Mouse (Mus musculus) hindbrain, embryonic 11.5 days (tissue): ENCODE data around the gene Ttc7. TPM values are rescaled to one million over a fixed set of nuclear protein-coding genes. Genes with fewer than 3 reads are reported as not detected.
A peak's percentile ranks its signal among the peaks of the same experiment; 100 is the strongest.

Experiments
- ATAC-seq: fragments of 200-750 bp; cut with Nextera tagmentation; 2 replicates; pipeline ENCODE4 v1.8.0; 2017; ENCODE audit warnings: mild to moderate bottlenecking, moderate TSS enrichment, moderate library complexity; ENCODE audit not compliant: low FRiP score
- DNase-seq: peaks from one replicate; pipeline ENCODE4 v3.0.0-alpha.2; 2015; ENCODE audit warnings: low spot score
- H3K27ac ChIP-seq: fragments of 300-500 bp; sonication (generic); 2 replicates; pipeline ENCODE4 v1.5.1; 2014; ENCODE audit warnings: mild to moderate bottlenecking, low read depth, low read length
- H3K27me3 ChIP-seq: fragments of 300-500 bp; sonication (generic); 2 replicates; pipeline ENCODE4 v1.6.1; 2014; ENCODE audit warnings: mild to moderate bottlenecking, low read length, moderate library complexity, mixed read lengths; ENCODE audit not compliant: control insufficient read depth, insufficient read depth
- H3K36me3 ChIP-seq: fragments of 300-500 bp; sonication (generic); 2 replicates; pipeline ENCODE4 v1.6.1; 2014; ENCODE audit warnings: mild to moderate bottlenecking, low read length, moderate library complexity, mixed read lengths; ENCODE audit not compliant: control insufficient read depth, insufficient read depth
- H3K4me1 ChIP-seq: fragments of 300-500 bp; sonication (generic); replicated peaks from 2 replicates; pipeline ENCODE4 v1.6.1; 2014; ENCODE audit warnings: low read length, mixed read lengths; ENCODE audit not compliant: control insufficient read depth, insufficient read depth
- H3K4me2 ChIP-seq: fragments of 300-500 bp; sonication (generic); replicated peaks from 2 replicates; pipeline ENCODE4 v1.6.1; 2014; ENCODE audit warnings: mild to moderate bottlenecking, low read depth, low read length
- H3K4me3 ChIP-seq: fragments of 300-500 bp; sonication (generic); 2 replicates; pipeline ENCODE4 v1.5.1; 2014; ENCODE audit warnings: low read depth, low read length
- H3K9ac ChIP-seq: fragments of 300-500 bp; sonication (generic); 2 replicates; pipeline ENCODE4 v1.6.1; 2014; ENCODE audit warnings: low read depth, low read length
- H3K9me3 ChIP-seq: fragments of 300-500 bp; sonication (generic); 2 replicates; pipeline ENCODE4 v1.6.1; 2016; ENCODE audit warnings: low read length; ENCODE audit not compliant: control insufficient read depth
- WGBS: fragments of 180-500 bp; shearing (Covaris S2); extraction: QIAGEN DNeasy Blood & Tissue Kit; methylation state at CpG from one replicate; pipeline ENCODE4 v1.1.7; 2014; 5-methylcytosine and 5-hydroxymethylcytosine counted together
- polyA plus RNA-seq: library from polyadenylated mRNA; unstranded; fragments of >200 nt; fragmentation: Nextera tagmentation; extraction: Ambion mirVana; gene quantifications from 2 replicates; pipeline ENCODE4 v1.2.1, GENCODE M21; 2014

Gene Ttc7
- polyA plus RNA-seq, 1 experiment from 2014 or later = 2.7 TPM

GRCm38 (mm10) chr17:87379821-87380220 lies 97.1 kb downstream of the Ttc7 start:
- Histone ChIP-seq H3K36me3 (no peaks in the 10 kb centered on the region), H3K4me1 (peaks cover 15% of the 10 kb centered on the region), H3K27ac (0 out of 2 replicates have a peak overlapping the region, but pooled peaks have one; percentile 1), H3K9me3 (no peaks in the 10 kb centered on the region), H3K27me3 (no peaks in the 10 kb centered on the region), H3K4me3 (no peak overlapping the region), H3K9ac (no peak overlapping the region), H3K4me2 (no peak overlapping the region)
- ATAC-seq = no peak
- DNase-seq = no peak
- WGBS = 53% methylated on average over 10 of the region's 10 CpGs

GRCm38 (mm10) chr17:87380681-87381080 lies 98.0 kb downstream of the Ttc7 start:
- DNase-seq (no peak), ATAC-seq (no peak)
- Histone ChIP-seq H3K4me1 (peaks cover 15% of the 10 kb centered on the region), H3K9me3 (no peaks in the 10 kb centered on the region), H3K4me2 (no peak overlapping the region), H3K27me3 (no peaks in the 10 kb centered on the region), H3K4me3 (no peak overlapping the region), H3K36me3 (no peaks in the 10 kb centered on the region), H3K27ac (no peak overlapping the region), H3K9ac (no peak overlapping the region)
- 81% methylated on average over 9 of the region's 9 CpGs for WGBS

- Histone ChIP-seq H3K27ac (no peak overlapping the region), H3K4me2 (no peak overlapping the region), H3K9ac (no peak overlapping the region), H3K4me1 (no peaks in the 10 kb centered on the region), H3K9me3 (no peaks in the 10 kb centered on the region), H3K4me3 (no peak overlapping the region), H3K27me3 (no peaks in the 10 kb centered on the region), H3K36me3 (no peaks in the 10 kb centered on the region)
- 71% methylated on average over 3 of the region's 3 CpGs for WGBS
- no peak for ATAC-seq
- DNase-seq = no peak
These were observed 103.1 kb downstream of the Ttc7 start for GRCm38 (mm10) chr17:87385835-87386234.

GRCm38 (mm10) chr17:87387068-87387467 lies 104.4 kb downstream of the Ttc7 start:
- no peak overlapping the region for H3K9ac ChIP-seq
- no peak overlapping the region for H3K27ac ChIP-seq
- H3K4me1 ChIP-seq = no peaks in the 10 kb centered on the region
- no peak for DNase-seq
- H3K9me3 ChIP-seq = no peaks in the 10 kb centered on the region
- ATAC-seq = no peak
- H3K4me3 ChIP-seq = no peak overlapping the region
- whole genome bisulfite sequencing = 38% methylated on average over 5 of the region's 5 CpGs
- no peaks in the 10 kb centered on the region for H3K36me3 ChIP-seq
- no peak overlapping the region for H3K4me2 ChIP-seq
- no peaks in the 10 kb centered on the region for H3K27me3 ChIP-seq

- Histone ChIP-seq H3K9me3 (no peaks in the 10 kb centered on the region), H3K4me2 (no peak overlapping the region), H3K4me1 (no peaks in the 10 kb centered on the region), H3K9ac (no peak overlapping the region), H3K4me3 (no peak overlapping the region), H3K27me3 (no peaks in the 10 kb centered on the region), H3K27ac (no peak overlapping the region), H3K36me3 (no peaks in the 10 kb centered on the region)
- ATAC-seq = no peak
- DNase-seq = no peak
- 82% methylated on average over 7 of the region's 7 CpGs for WGBS
These were observed 108.6 kb downstream of the Ttc7 start for GRCm38 (mm10) chr17:87391242-87391641.

GRCm38 (mm10) chr17:87397088-87397487 lies 114.4 kb downstream of the Ttc7 start:
- DNase-seq (no peak), ATAC-seq (no peak)
- H3K4me2 ChIP-seq = no peak overlapping the region
- no peaks in the 10 kb centered on the region for H3K4me1 ChIP-seq
- H3K9ac ChIP-seq = no peak overlapping the region
- no peaks in the 10 kb centered on the region for H3K9me3 ChIP-seq
- no peaks in the 10 kb centered on the region for H3K27me3 ChIP-seq
- H3K36me3 ChIP-seq = no peaks in the 10 kb centered on the region
- no peak overlapping the region for H3K4me3 ChIP-seq
- H3K27ac ChIP-seq = no peak overlapping the region
- WGBS = 64% methylated on average over 11 of the region's 11 CpGs

GRCm38 (mm10) chr17:87402444-87402843 lies 119.8 kb downstream of the Ttc7 start:
- H3K4me1 ChIP-seq = no peaks in the 10 kb centered on the region
- no peak overlapping the region for H3K27ac ChIP-seq
- WGBS = 90% methylated on average over 11 of the region's 11 CpGs
- no peaks in the 10 kb centered on the region for H3K27me3 ChIP-seq
- no peak overlapping the region for H3K4me3 ChIP-seq
- H3K36me3 ChIP-seq = no peaks in the 10 kb centered on the region
- no peak for DNase-seq
- no peaks in the 10 kb centered on the region for H3K9me3 ChIP-seq
- H3K9ac ChIP-seq = no peak overlapping the region
- no peak for ATAC-seq
- H3K4me2 ChIP-seq = no peak overlapping the region

GRCm38 (mm10) chr17:87403462-87403861 lies 120.8 kb downstream of the Ttc7 start:
- Histone ChIP-seq H3K27me3 (no peaks in the 10 kb centered on the region), H3K4me2 (no peak overlapping the region), H3K9me3 (no peaks in the 10 kb centered on the region), H3K4me1 (no peaks in the 10 kb centered on the region), H3K9ac (no peak overlapping the region), H3K36me3 (no peaks in the 10 kb centered on the region), H3K4me3 (no peak overlapping the region), H3K27ac (no peak overlapping the region)
- no peak for DNase-seq
- 78% methylated on average over 4 of the region's 4 CpGs for WGBS
- ATAC-seq = no peak

- H3K27ac ChIP-seq = no peak overlapping the region
- no peaks in the 10 kb centered on the region for H3K27me3 ChIP-seq
- H3K36me3 ChIP-seq = no peaks in the 10 kb centered on the region
- no peak overlapping the region for H3K4me3 ChIP-seq
- H3K4me2 ChIP-seq = no peak overlapping the region
- H3K9me3 ChIP-seq = no peaks in the 10 kb centered on the region
- no peak for DNase-seq
- no peak for ATAC-seq
- no peaks in the 10 kb centered on the region for H3K4me1 ChIP-seq
- H3K9ac ChIP-seq = no peak overlapping the region
- WGBS = 77% methylated on average over 11 of the region's 11 CpGs
These were observed 122.9 kb downstream of the Ttc7 start for GRCm38 (mm10) chr17:87405576-87405975.
